Mouse (Mus musculus) E14TG2a.4 (cell line): ENCODE data around the gene Fam53a.
A peak's percentile ranks its signal among the peaks of the same experiment; 100 is the strongest.

ENCODE experiments used
- H3K27me3 ChIP-seq: 2 replicates; pipeline ENCODE4 v1.6.1; 2014; ENCODE audit warnings: low read length, control low read depth; ENCODE audit not compliant: insufficient read depth
- H3K36me3 ChIP-seq: 2 replicates; pipeline ENCODE4 v1.6.1; 2014; ENCODE audit warnings: low read length, control low read depth; ENCODE audit not compliant: insufficient read depth
- H3K4me1 ChIP-seq: replicated peaks from 2 replicates; pipeline ENCODE4 v1.6.1; 2014; ENCODE audit warnings: low read depth, low read length, control low read depth
- H3K4me3 ChIP-seq: replicated peaks from 2 replicates; pipeline ENCODE4 v1.5.1; 2014; ENCODE audit warnings: mild to moderate bottlenecking, low read length
- H3K9me3 ChIP-seq: 2 replicates; pipeline ENCODE4 v1.6.1; 2014; ENCODE audit warnings: low read length, control low read depth
- CTCF ChIP-seq: conservative IDR thresholded peaks from 2 replicates; pipeline ENCODE4 v1.5.1; 2014; ENCODE audit warnings: low read length
- NANOG ChIP-seq: IDR thresholded peaks from 2 replicates; pipeline ENCODE4 v1.6.1; 2014; ENCODE audit warnings: borderline replicate concordance, low read length, mixed read lengths
- POU5F1 ChIP-seq: IDR thresholded peaks from 2 replicates; pipeline ENCODE4 v1.6.1; 2014; ENCODE audit warnings: low read length, borderline replicate concordance

Fam53a gene

GRCm38 (mm10) chr5:33637606-33638350 is 8.3 kb upstream of the Fam53a start:
- H3K4me1 ChIP-seq, result peaks cover 9% of the 10 kb centered on the region; the same call in 1 of the 2 replicates
- H3K4me3 ChIP-seq, result no peak overlapping the region
- H3K36me3 ChIP-seq, result peaks cover 77% of the 10 kb centered on the region
- H3K9me3 ChIP-seq, result no peaks in the 10 kb centered on the region
- H3K27me3 ChIP-seq, result no peaks in the 10 kb centered on the region
- no peak for TF ChIP-seq POU5F1
- no peak for TF ChIP-seq NANOG
- no peak for TF ChIP-seq CTCF

GRCm38 (mm10) chr5:33635361-33635760 is 5.9 kb upstream of the Fam53a start:
- H3K36me3 ChIP-seq, result peaks cover 53% of the 10 kb centered on the region
- TF ChIP-seq POU5F1 (no peak), NANOG (no peak), CTCF (no peak)

DNA sequence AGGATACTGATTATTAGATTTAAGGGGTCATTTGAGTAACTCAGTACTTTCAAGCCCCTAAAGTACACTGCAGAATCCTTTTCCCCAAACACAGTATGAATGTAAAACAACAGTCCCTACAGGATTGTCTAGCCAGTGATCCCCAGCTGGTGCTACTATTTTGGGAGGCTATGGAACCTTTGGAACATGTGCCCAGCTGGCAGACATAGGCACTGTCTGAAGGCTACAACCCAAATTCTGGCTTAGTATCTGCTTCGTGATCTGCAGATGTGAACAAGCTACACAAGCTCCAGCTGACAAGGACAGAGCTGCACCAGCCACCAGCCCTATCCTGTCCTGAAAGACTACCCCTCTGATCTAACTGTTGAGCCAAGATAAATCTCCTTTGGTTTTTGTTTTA is 3.1 kb upstream of the Fam53a start:
- H3K4me3 ChIP-seq, result no peak overlapping the region
- H3K27me3 ChIP-seq, result no peaks in the 10 kb centered on the region; the same call in 1 of the 2 replicates
- H3K9me3 ChIP-seq, result no peaks in the 10 kb centered on the region
- peaks cover 28% of the 10 kb centered on the region for H3K36me3 ChIP-seq
- no peak for TF ChIP-seq POU5F1
- TF ChIP-seq NANOG, result no peak
- TF ChIP-seq CTCF, result no peak
- peaks cover 27% of the 10 kb centered on the region for H3K4me1 ChIP-seq

More at GRCm38 (mm10) chr5:33635361-33635760, 5.9 kb upstream of the Fam53a start:
- peaks cover 16% of the 10 kb centered on the region for H3K4me1 ChIP-seq
- no peaks in the 10 kb centered on the region for H3K9me3 ChIP-seq
- H3K27me3 ChIP-seq, result no peaks in the 10 kb centered on the region; the same call in 1 of the 2 replicates
- H3K4me3 ChIP-seq, result no peak overlapping the region

DNA sequence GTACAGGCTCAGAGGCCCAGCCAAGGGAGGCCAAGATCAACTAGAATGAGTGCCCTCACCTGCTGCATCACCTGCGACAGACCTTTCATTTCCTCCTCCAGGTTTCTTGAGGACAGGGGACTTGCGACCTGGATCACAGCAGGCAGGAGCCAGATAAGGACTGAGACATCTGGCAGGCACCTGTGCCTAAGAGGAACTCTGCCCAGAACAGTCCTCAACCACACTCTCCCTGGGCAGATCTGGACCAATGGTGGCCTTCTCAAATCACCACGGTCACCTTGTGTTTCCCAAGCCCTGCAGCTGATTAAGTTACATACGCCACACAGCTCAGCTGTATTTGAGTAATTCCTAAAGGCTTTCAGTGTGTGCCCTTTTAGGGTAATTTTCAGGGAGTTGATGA is 1.2 kb upstream of the Fam53a start:
- peaks cover 21% of the 10 kb centered on the region for H3K36me3 ChIP-seq
- TF ChIP-seq CTCF (no peak), POU5F1 (no peak), NANOG (no peak)
- peaks cover 31% of the 10 kb centered on the region for H3K4me1 ChIP-seq
- H3K4me3 ChIP-seq, result peak overlapping the region; percentile 95; the same call in 1 of the 2 replicates
- no peaks in the 10 kb centered on the region; the same call in 1 of the 2 replicates for H3K27me3 ChIP-seq
- no peaks in the 10 kb centered on the region for H3K9me3 ChIP-seq

DNA sequence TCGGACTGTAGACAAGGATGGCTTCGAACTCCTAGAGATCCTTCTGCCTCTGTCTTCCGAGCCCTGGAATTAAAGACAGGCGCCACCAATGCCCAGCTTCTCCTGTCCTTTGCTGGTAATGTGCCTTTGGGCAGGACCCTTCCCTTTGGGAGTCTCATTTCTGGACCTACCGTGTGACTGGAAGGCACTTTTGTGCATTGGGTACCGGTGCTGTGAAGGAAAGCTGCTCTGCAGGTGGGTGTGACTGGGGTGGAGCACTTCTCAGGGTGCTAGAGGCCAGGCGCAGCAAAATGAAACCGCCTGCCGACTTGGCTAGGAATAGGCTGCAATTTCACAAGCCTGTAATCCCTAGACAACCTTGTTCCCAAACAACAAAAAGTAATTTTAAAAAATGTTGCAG is 626 bp upstream of the Fam53a start:
- peaks cover 30% of the 10 kb centered on the region for H3K4me1 ChIP-seq
- TF ChIP-seq CTCF (no peak), POU5F1 (no peak), NANOG (no peak)
- no peaks in the 10 kb centered on the region; the same call in 1 of the 2 replicates for H3K27me3 ChIP-seq
- peaks cover 22% of the 10 kb centered on the region for H3K36me3 ChIP-seq
- H3K4me3 ChIP-seq, result peak overlapping the region; percentile 95
- H3K9me3 ChIP-seq, result no peaks in the 10 kb centered on the region

GRCm38 (mm10) chr5:33628820-33629300 is 575 bp downstream of the Fam53a start:
- H3K4me1 ChIP-seq, result peaks cover 33% of the 10 kb centered on the region
- H3K36me3 ChIP-seq, result peaks cover 26% of the 10 kb centered on the region
- H3K9me3 ChIP-seq, result no peaks in the 10 kb centered on the region
- no peak for TF ChIP-seq NANOG
- no peak for TF ChIP-seq CTCF
- no peak for TF ChIP-seq POU5F1
- H3K27me3 ChIP-seq, result no peaks in the 10 kb centered on the region; the same call in 1 of the 2 replicates
- H3K4me3 ChIP-seq, result peak overlapping the region; percentile 95

GRCm38 (mm10) chr5:33627968-33628367 is 1.5 kb downstream of the Fam53a start:
- TF ChIP-seq CTCF, result no peak
- no peak for TF ChIP-seq POU5F1
- no peak for TF ChIP-seq NANOG
- H3K4me1 ChIP-seq, result peaks cover 38% of the 10 kb centered on the region
- H3K4me3 ChIP-seq, result peak overlapping the region; percentile 95; the same call in 1 of the 2 replicates
- no peaks in the 10 kb centered on the region for H3K9me3 ChIP-seq
- H3K36me3 ChIP-seq, result peaks cover 34% of the 10 kb centered on the region
- no peaks in the 10 kb centered on the region; the same call in 1 of the 2 replicates for H3K27me3 ChIP-seq

DNA sequence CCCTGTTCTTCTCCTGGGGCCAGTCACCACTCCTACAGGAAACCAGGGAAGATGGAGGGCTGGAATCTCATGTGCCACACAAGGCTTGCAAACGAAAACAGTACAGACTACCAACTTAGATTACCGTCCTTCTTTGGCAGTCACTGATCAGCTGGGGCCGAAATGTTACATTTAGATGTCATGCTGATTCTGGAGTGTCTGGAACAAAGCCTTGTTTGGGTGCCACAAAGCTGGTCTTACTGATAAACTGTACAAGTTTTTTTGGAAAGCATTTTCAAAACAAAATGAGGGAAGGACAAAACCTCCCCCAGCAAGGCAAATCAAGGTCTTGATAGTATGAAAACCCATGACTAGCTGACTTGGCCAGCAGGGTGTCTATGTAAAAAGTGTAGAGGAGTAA is 5.7 kb downstream of the Fam53a start:
- Histone ChIP-seq H3K4me1 (peaks cover 44% of the 10 kb centered on the region), H3K4me3 (no peak overlapping the region)

More for the DNA sequence above, 5.7 kb downstream of the Fam53a start:
- TF ChIP-seq POU5F1 (no peak), NANOG (no peak), CTCF (no peak)
- Histone ChIP-seq H3K9me3 (no peaks in the 10 kb centered on the region), H3K27me3 (no peaks in the 10 kb centered on the region), H3K36me3 (peaks cover 57% of the 10 kb centered on the region)
